Mouse (Mus musculus) lung, postnatal 0 days (tissue): ENCODE results near the gene Wdr90. TPM values are rescaled to one million over a fixed set of nuclear protein-coding genes. Genes with fewer than 3 reads are reported as not detected.

ENCODE experiments used
- ATAC-seq: fragments of 200-750 bp; cut with Nextera tagmentation; 2 replicates; pipeline ENCODE4 v1.8.0; 2017; ENCODE audit warnings: moderate library complexity
- DNase-seq: peaks from one replicate; pipeline ENCODE4 v3.0.0-alpha.2; 2016; ENCODE audit warnings: low spot score
- H3K27ac ChIP-seq: fragments of 300-500 bp; sonication (generic); 2 replicates; pipeline ENCODE4 v1.5.1; 2014; ENCODE audit warnings: antibody characterized with exemption, mild to moderate bottlenecking, low read length, mixed read lengths
- H3K27me3 ChIP-seq: fragments of 300-500 bp; sonication (generic); replicated peaks from 2 replicates; pipeline ENCODE4 v1.6.1; 2014; ENCODE audit warnings: low read length, mixed read lengths; ENCODE audit not compliant: insufficient read depth
- H3K36me3 ChIP-seq: fragments of 300-500 bp; sonication (generic); 2 replicates; pipeline ENCODE4 v1.6.1; 2014; ENCODE audit warnings: low read length, mixed read lengths; ENCODE audit not compliant: insufficient read depth
- H3K4me1 ChIP-seq: fragments of 300-500 bp; sonication (generic); 2 replicates; pipeline ENCODE4 v1.6.1; 2014; ENCODE audit warnings: antibody characterized with exemption, low read depth, low read length, mixed read lengths; ENCODE audit not compliant: insufficient read depth
- H3K4me2 ChIP-seq: fragments of 300-500 bp; sonication (generic); replicated peaks from 2 replicates; pipeline ENCODE4 v1.6.1; 2014; ENCODE audit warnings: low read depth, mild to moderate bottlenecking, low read length, moderate library complexity, mixed read lengths
- H3K4me3 ChIP-seq: fragments of 300-500 bp; sonication (generic); 2 replicates; pipeline ENCODE4 v1.5.1; 2014; ENCODE audit warnings: low read depth, low read length
- H3K9ac ChIP-seq: fragments of 300-500 bp; sonication (generic); replicated peaks from 2 replicates; pipeline ENCODE4 v1.6.1; 2014; ENCODE audit warnings: low read depth, mild to moderate bottlenecking
- H3K9me3 ChIP-seq: fragments of 300-500 bp; sonication (generic); 2 replicates; pipeline ENCODE4 v1.6.1; 2016; ENCODE audit warnings: low read length, mixed read lengths
- CTCF ChIP-seq: IDR thresholded peaks from 2 replicates; pipeline ENCODE4 v1.5.1; 2016; ENCODE audit warnings: antibody characterized with exemption, mild to moderate bottlenecking
- EP300 ChIP-seq: IDR thresholded peaks from 2 replicates; pipeline ENCODE4 v1.6.1; 2016; ENCODE audit warnings: antibody characterized with exemption, mild to moderate bottlenecking, control low read depth
- WGBS: fragments of 180-500 bp; shearing (Covaris S2); extraction: QIAGEN DNeasy Blood & Tissue Kit; methylation state at CpG from one replicate; pipeline ENCODE4 v1.1.7; 2014; 5-methylcytosine and 5-hydroxymethylcytosine counted together
- microRNA-seq: library from miRNA; unstranded; fragments of <30 nt; microRNA quantifications from one replicate; pipeline ENCODE4, GENCODE M21; 2016
- polyA plus RNA-seq: library from polyadenylated mRNA; unstranded; fragments of >200 nt; fragmentation: Nextera tagmentation; extraction: Ambion mirVana; gene quantifications from 2 replicates; pipeline ENCODE4 v1.2.1, GENCODE M21; 2015

Gene Wdr90
- polyA plus RNA-seq, 1 experiment from 2014 or later: 5.6 TPM

DNA sequence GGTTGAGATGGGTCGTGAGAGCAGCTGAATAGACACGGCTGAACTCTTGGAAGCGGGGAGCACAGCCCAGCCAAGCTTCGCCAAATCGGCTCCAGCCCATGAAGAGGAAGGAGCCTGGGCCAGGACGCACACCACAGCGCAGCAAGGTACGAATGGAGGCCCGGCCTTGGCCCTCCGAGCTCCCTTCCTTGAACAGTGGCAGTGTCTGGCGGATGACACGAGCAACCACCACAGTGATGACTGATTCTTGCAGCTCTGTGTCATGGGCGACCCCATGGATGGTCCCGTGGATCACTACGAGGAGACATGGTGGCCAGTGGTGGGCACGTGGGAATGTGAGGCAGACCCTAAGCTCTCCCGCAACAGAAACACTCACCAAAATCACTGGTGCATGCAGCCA, 66.3 kb downstream of the Wdr90 start:
- no peaks in the 10 kb centered on the region for H3K9me3 ChIP-seq
- no peak overlapping the region for H3K27ac ChIP-seq
- ATAC-seq (no peak), DNase-seq (no peak)
- no peaks in the 10 kb centered on the region for H3K27me3 ChIP-seq
- H3K36me3 ChIP-seq: no peaks in the 10 kb centered on the region
- 80% methylated on average over 17 of the region's 17 CpGs for WGBS
- no peak overlapping the region for H3K9ac ChIP-seq
- no peak overlapping the region for H3K4me2 ChIP-seq
- peaks cover 9% of the 10 kb centered on the region; the same call in 1 of the 2 replicates for H3K4me1 ChIP-seq
- no peak overlapping the region for H3K4me3 ChIP-seq
- TF ChIP-seq CTCF (no peak), EP300 (no peak)

Small RNA genes within 50 kb of the gene (microRNA-seq; reads per million reads assigned to microRNA genes)
- gene Mir3082: not detected

Other genes with a start within 250 kb of the Wdr90 start
- gene Gng13, start 144.3 kb downstream of the Wdr90 start, polyA plus RNA-seq: 3.8 and 4.4 TPM in 2 replicates
- gene Chtf18, start 134.1 kb downstream of the Wdr90 start, polyA plus RNA-seq: 1.6 and 2.6 TPM in 2 replicates
- 15.2 and 18.1 TPM in 2 replicates for gene Rpusd1, start 133.8 kb downstream of the Wdr90 start, polyA plus RNA-seq
- 1.0 and 1.9 TPM in 2 replicates for gene Mslnl, start 125.5 kb downstream of the Wdr90 start, polyA plus RNA-seq
- gene Msln, start 107.1 kb downstream of the Wdr90 start, polyA plus RNA-seq: 584 and 630 TPM in 2 replicates
- 23.8 and 24.1 TPM in 2 replicates for gene Narfl, start 87.7 kb downstream of the Wdr90 start, polyA plus RNA-seq
- 42.7 and 45.4 TPM in 2 replicates for gene Haghl, start 75.8 kb downstream of the Wdr90 start, polyA plus RNA-seq
- 5.8 and 7.7 TPM in 2 replicates for gene Ccdc78, start 74.9 kb downstream of the Wdr90 start, polyA plus RNA-seq
- gene Fam173a, start 68.6 kb downstream of the Wdr90 start, polyA plus RNA-seq: 112 and 116 TPM in 2 replicates
- gene AC134908.4, start 65.8 kb downstream of the Wdr90 start, polyA plus RNA-seq: not detected in 2 replicates
- gene Metrn, start 64.4 kb downstream of the Wdr90 start, polyA plus RNA-seq: 19.1 and 20.9 TPM in 2 replicates
- gene Fbxl16, start 52.4 kb downstream of the Wdr90 start, polyA plus RNA-seq: 0.43 and 0.70 TPM in 2 replicates
- gene Wdr24, start 37.9 kb downstream of the Wdr90 start, polyA plus RNA-seq: 14.9 and 15.0 TPM in 2 replicates
- 27.3 and 28.0 TPM in 2 replicates for gene Jmjd8, start 32.6 kb downstream of the Wdr90 start, polyA plus RNA-seq
- 196 and 198 TPM in 2 replicates for gene Stub1, start 28.1 kb downstream of the Wdr90 start, polyA plus RNA-seq
- gene Rhbdl1, start 24.2 kb downstream of the Wdr90 start, polyA plus RNA-seq: 1.4 and 1.7 TPM in 2 replicates
- 0.86 and 1.1 TPM in 2 replicates for gene Gm20683, start 19.7 kb downstream of the Wdr90 start, polyA plus RNA-seq
- gene Rhot2, start 16.6 kb downstream of the Wdr90 start, polyA plus RNA-seq: 9.9 and 10.3 TPM in 2 replicates
- gene Mcrip2, start 7.3 kb upstream of the Wdr90 start, polyA plus RNA-seq: 16.5 and 19.5 TPM in 2 replicates
- 48.7 and 50.7 TPM in 2 replicates for gene Mettl26, start 13.6 kb upstream of the Wdr90 start, polyA plus RNA-seq
- 0.24 and 0.26 TPM in 2 replicates for gene Wfikkn1, start 19.4 kb upstream of the Wdr90 start, polyA plus RNA-seq
- gene Rab40c, start 58.2 kb upstream of the Wdr90 start, polyA plus RNA-seq: 19.3 and 21.7 TPM in 2 replicates
- 36.9 and 37.5 TPM in 2 replicates for gene Pigq, start 83.4 kb upstream of the Wdr90 start, polyA plus RNA-seq
- 4.5 and 4.9 TPM in 2 replicates for gene Nhlrc4, start 83.5 kb upstream of the Wdr90 start, polyA plus RNA-seq
- gene A930017K11Rik, start 91.1 kb upstream of the Wdr90 start, polyA plus RNA-seq: not detected in 2 replicates
- 12.7 and 13.9 TPM in 2 replicates for gene Capn15, start 124.3 kb upstream of the Wdr90 start, polyA plus RNA-seq
- 7.2 and 9.3 TPM in 2 replicates for gene Rab11fip3, start 208.1 kb upstream of the Wdr90 start, polyA plus RNA-seq
- 18.7 and 23.8 TPM in 2 replicates for gene Decr2, start 228.8 kb upstream of the Wdr90 start, polyA plus RNA-seq
- 8.5 and 9.2 TPM in 2 replicates for gene Nme4, start 234.1 kb upstream of the Wdr90 start, polyA plus RNA-seq